Mouse (Mus musculus) gastrocnemius, postnatal 36 days (tissue): ENCODE measurements around the gene Cnga4. TPM values are rescaled to one million over a fixed set of nuclear protein-coding genes. Genes with fewer than 3 reads are reported as not detected.
"Not testable (repeated sequence)": the region's sequence is repeated elsewhere in the genome, so short reads cannot be mapped to it uniquely, and the experiment has no call there.

Experiments used
- DNase-seq, 2 experiments: peaks; one replicate each; pipeline ENCODE4 v3.0.0; 2022
- intact Hi-C: fragments of 180-260 bp; cut with DNase I; formaldehyde crosslinking; loops from one replicate; pipeline ENCODE4 v1.15.1; 2025
- total RNA-seq, 2 experiments: library from RNA; stranded (reverse); gene quantifications; 2 replicates each; pipeline ENCODE4 v1.2.3; 2021

Cnga4 gene
- total RNA-seq, 2 experiments from 2014 or later = not detected

DNA sequence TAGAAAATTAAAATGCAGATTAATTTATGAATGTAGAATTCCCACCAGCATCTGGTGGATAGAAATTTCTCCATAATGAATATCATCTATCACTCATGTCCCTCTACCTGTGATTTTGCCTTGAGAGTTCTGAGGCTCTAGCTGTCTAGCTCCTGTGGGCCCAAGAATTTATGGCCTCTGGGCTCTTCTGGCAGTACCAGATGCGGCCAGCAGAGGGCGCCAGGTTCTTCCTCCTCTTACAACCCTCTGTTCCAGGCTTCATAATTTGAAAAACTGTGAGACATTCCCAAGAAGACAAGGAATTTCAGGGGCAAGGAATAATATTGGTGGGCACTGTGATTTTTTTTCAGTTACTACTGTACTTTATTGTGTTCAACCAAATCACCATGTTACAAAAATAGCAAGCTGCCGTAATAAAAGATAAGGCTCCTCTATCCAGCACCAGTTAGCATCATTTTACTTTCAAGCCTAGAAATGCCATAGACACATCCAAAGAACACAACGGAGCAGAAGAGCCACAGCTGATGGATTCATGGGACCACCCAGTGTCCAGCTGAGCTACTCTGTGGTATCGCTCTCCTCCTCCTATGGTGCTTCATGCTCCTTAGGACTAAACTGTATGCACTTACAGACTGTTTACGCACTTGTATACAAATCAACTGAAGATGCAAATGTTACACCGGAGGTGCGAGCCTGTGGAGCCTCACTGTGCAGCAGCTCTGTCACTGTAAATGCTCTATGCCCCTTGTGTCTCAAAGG, 7.7 kb downstream of the Cnga4 start:
- intact Hi-C loops = loop anchor here (2.0 kb wide), 2 partner anchors 67 to 103 kb away; no protein-coding TSS in a partner anchor
- peak; percentile 70 to 76 for DNase-seq

- intact Hi-C loops = no loop called here
- no peak for DNase-seq
Measured at GRCm38 (mm10) chr7:105414385-105414784, 10.0 kb downstream of the Cnga4 start.

- intact Hi-C loops = no loop called here
Measured at GRCm38 (mm10) chr7:105416529-105416928, 12.2 kb downstream of the Cnga4 start.

DNA sequence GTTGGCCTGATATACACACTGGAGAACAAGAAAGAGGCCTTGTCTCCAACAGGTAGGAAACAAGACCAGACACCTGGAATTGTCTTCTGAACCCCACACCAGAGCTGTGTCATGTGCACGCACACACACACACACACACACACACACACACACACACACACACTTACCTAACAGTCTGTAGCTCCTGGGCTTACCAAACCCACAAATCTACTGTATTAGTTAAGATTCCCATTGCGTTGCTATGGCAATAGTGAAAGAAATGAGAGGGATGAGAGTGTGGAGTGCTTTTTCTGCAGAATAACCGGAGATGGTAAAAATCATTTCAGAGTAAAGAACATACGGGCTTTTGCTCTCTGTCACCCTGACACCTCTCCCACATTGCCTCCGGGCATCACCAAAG, 13.7 kb downstream of the Cnga4 start:
- no peak for DNase-seq
- intact Hi-C loops = no loop called here

More at GRCm38 (mm10) chr7:105416529-105416928, 12.2 kb downstream of the Cnga4 start:
- DNase-seq = no peak

- DNase-seq = no peak
- intact Hi-C loops = no loop called here
Measured at GRCm38 (mm10) chr7:105420903-105421302, 16.5 kb downstream of the Cnga4 start.

- intact Hi-C loops = no loop called here
- DNase-seq = no peak
Measured at GRCm38 (mm10) chr7:105424368-105424767, 20.0 kb downstream of the Cnga4 start.

- intact Hi-C loops = loop anchor here (1.0 kb wide), 1 partner anchor 45 kb away; no protein-coding TSS in a partner anchor
- no peak for DNase-seq
Measured at GRCm38 (mm10) chr7:105425424-105426043, 21.2 kb downstream of the Cnga4 start, which contains the start of gene Cckbr. Gene Cckbr (plus strand): TSS chr7:105425731.

DNA sequence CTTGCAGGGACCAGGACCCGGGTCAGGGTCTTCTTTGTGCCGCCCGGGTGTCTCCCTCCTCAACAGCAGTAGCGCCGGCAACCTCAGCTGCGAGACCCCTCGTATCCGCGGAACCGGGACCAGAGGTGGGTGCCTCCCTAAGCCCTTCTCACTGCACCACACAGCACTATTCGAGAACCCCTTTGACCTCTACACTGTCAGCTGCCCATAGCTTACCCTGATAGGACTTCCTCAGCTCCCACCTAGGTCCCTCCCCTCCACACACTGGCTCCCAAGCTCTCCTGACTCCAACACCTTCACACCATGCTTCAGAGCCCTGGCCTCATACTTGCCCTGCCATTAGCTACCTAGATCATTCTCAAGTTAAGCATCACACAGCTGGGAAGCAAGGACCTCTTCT, 21.7 kb downstream of the Cnga4 start:
- intact Hi-C loops = loop anchor here (1.0 kb wide), 1 partner anchor 44 kb away; no protein-coding TSS in a partner anchor
- no peak for DNase-seq

DNA sequence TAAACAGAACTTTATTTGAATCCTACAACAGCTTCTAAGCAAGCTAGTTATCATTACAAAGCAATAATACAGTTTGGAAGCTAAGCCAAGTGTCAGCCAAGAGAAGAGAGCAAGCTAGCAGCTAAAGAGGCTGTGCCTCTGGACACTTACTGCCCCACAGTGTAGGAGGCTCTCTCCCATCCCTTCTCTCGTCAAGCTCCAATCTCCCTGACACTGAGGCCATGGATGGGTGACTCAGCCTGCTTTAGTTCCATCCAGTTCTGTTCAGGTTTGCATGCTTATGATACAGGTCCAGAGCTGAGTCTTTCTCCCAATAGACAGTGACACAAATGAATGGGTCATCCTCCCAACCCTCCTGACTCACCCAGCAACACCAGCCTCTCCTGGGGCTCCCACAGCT, 27.7 kb downstream of the Cnga4 start:
- DNase-seq = no peak
- intact Hi-C loops = no loop called here

GRCm38 (mm10) chr7:105433859-105434258, 29.5 kb downstream of the Cnga4 start:
- no peak for DNase-seq
- intact Hi-C loops = no loop called here

DNA sequence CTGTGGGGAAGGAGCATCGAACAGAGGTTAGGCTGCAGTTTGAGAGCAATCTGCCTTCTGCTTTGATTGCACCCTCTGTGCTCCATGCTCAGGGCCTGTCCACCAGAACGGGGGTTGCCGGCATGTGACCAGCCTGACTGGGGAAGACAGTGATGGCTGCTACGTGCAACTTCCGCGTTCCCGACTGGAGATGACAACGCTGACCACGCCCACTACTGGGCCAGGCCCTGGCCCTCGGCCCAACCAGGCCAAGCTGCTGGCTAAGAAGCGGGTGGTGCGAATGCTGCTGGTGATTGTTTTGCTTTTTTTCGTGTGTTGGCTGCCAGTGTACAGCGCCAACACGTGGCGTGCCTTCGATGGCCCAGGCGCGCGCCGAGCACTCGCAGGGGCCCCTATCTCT, 30.4 kb downstream of the Cnga4 start:
- intact Hi-C loops = no loop called here
- DNase-seq = no peak

- DNase-seq = no peak
- intact Hi-C loops = no loop called here
Measured at GRCm38 (mm10) chr7:105437979-105438772, 33.8 kb downstream of the Cnga4 start.

DNA sequence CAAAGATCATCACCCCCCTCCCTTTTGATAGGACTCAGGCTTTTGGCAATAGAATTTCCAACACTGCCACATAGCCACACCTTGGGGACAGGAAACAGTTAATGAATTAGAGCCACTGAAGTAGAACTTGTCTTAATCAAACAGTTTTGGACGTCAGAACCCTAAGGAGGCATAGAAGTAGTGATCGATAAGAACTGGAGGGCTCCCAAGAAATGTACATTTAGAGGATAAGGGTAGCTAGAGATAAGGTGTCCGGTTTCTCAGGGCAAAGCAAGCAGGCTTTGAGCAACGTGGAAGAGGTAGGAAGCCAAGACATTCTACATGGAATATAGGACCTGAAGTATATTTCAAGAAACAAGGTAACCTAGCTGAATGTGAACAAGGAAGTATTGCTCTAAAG, 37.1 kb downstream of the Cnga4 start:
- intact Hi-C loops = no loop called here

DNA sequence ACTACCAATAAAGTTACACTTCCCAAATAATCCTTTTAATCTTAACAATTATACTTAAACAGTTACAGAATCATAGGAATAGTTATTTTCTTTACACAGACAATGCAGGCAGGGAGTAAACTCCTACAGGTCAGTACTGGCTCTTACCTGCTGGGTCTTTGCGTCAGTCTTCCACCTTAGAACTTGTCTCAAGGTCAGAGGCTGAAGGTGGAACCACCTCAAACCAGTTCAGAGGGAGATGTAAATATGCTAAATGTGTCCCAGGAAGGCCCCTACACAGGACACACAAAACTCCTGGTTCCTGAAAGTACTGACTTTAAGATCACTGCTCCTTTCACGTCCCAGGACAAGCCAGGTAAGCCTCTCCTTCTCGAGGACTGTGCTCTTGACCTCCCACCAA, 40.7 kb downstream of the Cnga4 start:
- no peak for DNase-seq

More for the DNA sequence above, 37.1 kb downstream of the Cnga4 start:
- DNase-seq = no peak

GRCm38 (mm10) chr7:105453345-105453744, 49.0 kb downstream of the Cnga4 start:
- intact Hi-C loops, DNase-seq: not testable (repeated sequence)

More for the DNA sequence above, 40.7 kb downstream of the Cnga4 start:
- intact Hi-C loops = no loop called here

Other genes starting within 250 kb of the Cnga4 start
- not detected for gene Olfr684, start 240.9 kb upstream of the Cnga4 start, total RNA-seq
- gene Olfr685, start 218.6 kb upstream of the Cnga4 start, total RNA-seq = not detected
- gene Olfr686, start 197.1 kb upstream of the Cnga4 start, total RNA-seq = not detected
- not detected for gene Olfr688, start 116.5 kb upstream of the Cnga4 start, total RNA-seq
- not detected for gene Olfr689, start 93.4 kb upstream of the Cnga4 start, total RNA-seq
- not detected for gene Olfr690, start 70.5 kb upstream of the Cnga4 start, total RNA-seq
- not detected for gene Olfr691, start 62.3 kb upstream of the Cnga4 start, total RNA-seq
- gene Olfr692, start 36.3 kb upstream of the Cnga4 start, total RNA-seq = not detected
- not detected for gene Gm5901, start 29.5 kb upstream of the Cnga4 start, total RNA-seq
- 10 to 100 TPM; 11.0 to 12.2 TPM for gene Fam160a2, start 4.5 kb upstream of the Cnga4 start, total RNA-seq
- not detected for gene Cckbr, start 21.2 kb downstream of the Cnga4 start, total RNA-seq
- 10 to 100 TPM; 10.1 to 13.2 TPM for gene Cavin3, start 77.7 kb downstream of the Cnga4 start, total RNA-seq
- 10 to 100 TPM; 50.9 to 51.5 TPM for gene Smpd1, start 149.8 kb downstream of the Cnga4 start, total RNA-seq
- 1 to 10 TPM; 5.3 to 8.6 TPM for gene Apbb1, start 177.1 kb downstream of the Cnga4 start, total RNA-seq
- under 1 TPM in 1 of 2 experiments, not detected in 1; 0.36 TPM for gene Hpx, start 195.6 kb downstream of the Cnga4 start, total RNA-seq
- 10 to 100 TPM; 13.9 to 15.1 TPM for gene Trim3, start 229.0 kb downstream of the Cnga4 start, total RNA-seq
- 10 to 100 TPM; 53.7 to 55.9 TPM for gene Timm10b, start 235.5 kb downstream of the Cnga4 start, total RNA-seq
- 1 to 10 TPM; 5.7 to 8.0 TPM for gene Arfip2, start 235.8 kb downstream of the Cnga4 start, total RNA-seq
- 1 to 10 TPM; 1.8 to 2.2 TPM for gene Gm45799, start 236.0 kb downstream of the Cnga4 start, total RNA-seq
- under 1 TPM; 0.43 to 0.62 TPM for gene Dnhd1, start 246.3 kb downstream of the Cnga4 start, total RNA-seq